Mouse (Mus musculus): ENCODE data around the gene Tox3.

DNA sequence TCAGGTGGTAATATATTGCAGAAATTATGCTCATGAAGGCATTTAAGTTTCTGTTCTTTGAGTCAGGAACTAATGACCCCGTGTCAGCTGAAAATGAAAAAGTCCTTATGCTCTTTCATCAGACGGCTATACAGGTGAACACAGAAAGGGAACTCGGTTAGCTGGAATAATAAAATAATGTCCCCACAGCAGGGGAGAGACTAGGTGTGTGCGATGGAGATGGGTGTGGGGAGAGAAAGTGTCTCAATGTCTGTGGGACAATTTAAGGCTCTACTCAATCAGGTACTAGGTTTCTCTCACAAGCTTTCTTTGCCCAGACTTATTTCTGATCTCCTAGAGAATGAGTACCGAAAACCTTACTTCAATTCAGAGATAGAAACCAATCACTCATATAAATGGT, 103.0 kb downstream of the Tox3 start:
- TF ChIP-seq CTCF (IDR thresholded peaks at IDR 0.05; ENCODE audit: low read depth) (no peak), EP300 (IDR thresholded peaks at IDR 0.05; ENCODE audit: low read depth) (no peak)
